Mouse (Mus musculus): Measurements from ENCODE around the gene Rer1. TPM values are rescaled to one million over a fixed set of nuclear protein-coding genes. Genes with fewer than 3 reads are reported as not detected.

The Rer1 gene
- polyA plus RNA-seq, 1 experiment from 2014 or later, result 130 TPM

DNA sequence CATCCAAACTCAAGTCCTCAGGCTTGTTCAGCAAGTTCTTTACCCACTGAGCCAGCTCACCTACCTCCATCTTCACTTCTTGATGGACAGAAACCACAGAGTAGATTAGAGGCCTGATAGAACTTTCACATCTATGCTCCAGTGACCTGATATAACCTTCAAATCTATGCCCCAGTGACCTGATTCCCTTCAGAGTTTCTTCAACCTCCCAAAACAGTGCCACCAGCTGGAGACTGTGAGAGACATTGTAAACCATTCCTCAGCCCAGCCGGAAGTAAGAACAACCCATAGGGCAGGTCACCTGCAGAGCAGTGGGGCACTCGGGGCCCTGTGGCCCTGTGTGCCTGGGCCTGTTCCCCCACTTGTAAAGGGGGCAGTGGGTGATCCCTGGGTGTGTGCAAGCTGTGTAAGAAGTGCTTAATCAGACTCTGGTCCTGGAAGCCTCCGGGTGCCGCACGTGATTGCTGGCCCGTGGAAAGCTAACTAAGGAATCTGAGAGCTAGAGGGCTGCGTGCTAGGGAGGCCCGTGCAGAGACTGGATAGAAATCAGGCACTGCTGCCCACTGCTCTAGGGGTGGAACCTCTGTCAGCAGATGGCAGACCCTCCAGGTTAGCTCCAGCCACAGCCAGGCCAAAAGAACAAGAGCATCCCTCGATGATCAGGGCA lies 37.8 kb upstream of the Rer1 start:
- H3K4me2 ChIP-seq (replicated peaks), result no peak overlapping the region
- ATAC-seq (ENCODE audit: low FRiP score), result no peak
- H3K36me3 ChIP-seq, result no peaks in the 10 kb centered on the region
- H3K4me1 ChIP-seq, result peaks cover 43% of the 10 kb centered on the region
- no peak overlapping the region for H3K9ac ChIP-seq
- no peak overlapping the region for H3K4me3 ChIP-seq
- 77% methylated on average over 9 of the region's 9 CpGs for WGBS
- no peak overlapping the region for H3K27ac ChIP-seq
- H3K9me3 ChIP-seq (replicated peaks), result no peaks in the 10 kb centered on the region
- no peaks in the 10 kb centered on the region for H3K27me3 ChIP-seq

DNA sequence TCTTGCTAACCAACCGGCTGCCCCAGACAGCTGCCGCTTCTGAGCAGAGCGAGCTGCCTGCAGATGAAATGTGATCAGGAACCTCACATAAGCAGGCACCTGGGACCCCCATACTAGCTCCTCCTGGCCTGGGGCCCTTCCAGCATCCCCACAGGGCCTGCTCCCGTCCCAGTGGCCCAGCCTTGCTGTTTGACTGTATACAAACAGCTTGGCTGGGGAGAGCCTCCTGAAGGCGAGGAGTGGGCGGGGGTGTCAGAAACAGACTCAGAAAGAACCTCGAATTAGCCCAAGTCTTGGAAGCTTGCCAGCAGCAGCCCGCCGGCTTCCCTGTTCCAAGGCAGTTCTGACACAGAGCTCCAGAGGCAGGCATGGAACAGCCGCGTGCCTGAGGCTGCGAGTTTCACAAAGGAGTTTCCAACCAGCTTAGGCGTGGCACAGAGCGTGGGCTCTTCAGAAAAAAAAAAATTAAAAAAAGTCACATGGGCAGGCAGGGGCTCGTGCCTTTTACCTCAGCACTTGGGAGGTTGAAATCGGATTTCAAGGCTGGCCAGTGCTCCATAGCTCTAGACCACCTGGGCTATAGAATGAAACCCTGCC lies 36.4 kb upstream of the Rer1 start:
- Histone ChIP-seq H3K9me3 (replicated peaks) (no peaks in the 10 kb centered on the region), H3K36me3 (no peaks in the 10 kb centered on the region), H3K27me3 (no peaks in the 10 kb centered on the region), H3K4me1 (peaks cover 47% of the 10 kb centered on the region), H3K27ac (peak overlapping the region; percentile 84), H3K4me3 (no peak overlapping the region), H3K9ac (peak overlapping the region; percentile 23; the same call in 1 of the 2 replicates), H3K4me2 (replicated peaks) (0 out of 2 replicates have a peak overlapping the region, but pooled peaks have one; percentile 13)
- peak; percentile 65 for ATAC-seq (ENCODE audit: low FRiP score)
- 28% methylated on average over 16 of the region's 16 CpGs for WGBS

DNA sequence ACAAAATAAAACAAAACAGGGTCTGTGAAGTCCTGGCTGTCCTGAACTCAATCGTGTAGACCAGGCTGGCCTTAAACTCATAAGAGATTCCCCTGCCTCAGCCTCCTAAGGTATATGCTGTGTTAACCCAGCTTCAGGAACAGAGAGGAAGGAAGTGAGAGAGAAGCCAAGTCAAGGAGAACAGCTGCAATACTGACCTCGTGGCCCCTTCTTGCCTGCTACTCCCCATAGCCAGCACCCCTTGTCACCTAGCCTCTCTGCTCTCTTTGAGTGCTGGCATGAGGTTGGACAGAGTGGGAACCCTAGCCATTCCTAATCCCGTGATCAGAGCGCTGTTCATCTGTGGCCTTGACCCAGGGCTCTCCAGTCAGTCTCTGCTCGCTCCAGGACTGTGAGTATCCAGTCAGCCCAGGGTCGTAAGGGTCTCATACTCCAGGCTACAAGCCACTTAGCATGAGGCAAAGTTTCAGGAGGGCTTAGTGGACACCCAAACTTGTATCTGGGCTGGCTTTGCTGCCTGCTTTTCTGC lies 35.8 kb upstream of the Rer1 start:
- Histone ChIP-seq H3K4me3 (no peak overlapping the region), H3K27ac (peak overlapping the region; percentile 84), H3K4me1 (peaks cover 46% of the 10 kb centered on the region), H3K4me2 (replicated peaks) (no peak overlapping the region), H3K36me3 (no peaks in the 10 kb centered on the region), H3K9me3 (replicated peaks) (no peaks in the 10 kb centered on the region), H3K9ac (peak overlapping the region; percentile 23; the same call in 1 of the 2 replicates), H3K27me3 (no peaks in the 10 kb centered on the region)
- WGBS, result 87% methylated on average over 6 of the region's 6 CpGs
- ATAC-seq (ENCODE audit: low FRiP score), result 0 out of 2 replicates have a peak, but pooled peaks have one; percentile 4

DNA sequence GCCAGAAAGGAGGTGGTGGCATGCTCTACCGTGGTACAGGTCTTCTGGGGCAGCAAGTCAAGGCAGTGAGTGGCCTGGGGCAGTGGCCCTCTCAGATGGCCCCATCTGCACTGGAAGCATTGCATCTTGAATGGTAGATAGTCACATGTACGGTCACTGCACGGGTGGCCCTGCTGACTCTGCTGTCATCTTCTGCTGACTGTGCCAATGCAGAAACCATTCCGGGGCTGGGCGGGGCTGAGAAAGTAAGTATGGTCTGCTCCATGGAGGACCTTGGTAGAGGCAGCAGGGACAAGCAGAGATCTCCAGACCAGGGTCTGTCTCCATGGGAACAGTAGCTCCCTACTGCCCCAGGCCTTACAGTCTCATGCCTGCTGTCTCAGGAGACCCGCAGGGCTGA lies 35.0 kb upstream of the Rer1 start:
- H3K27me3 ChIP-seq, result no peaks in the 10 kb centered on the region
- H3K4me1 ChIP-seq, result peaks cover 44% of the 10 kb centered on the region
- no peak for ATAC-seq (ENCODE audit: low FRiP score)
- H3K4me3 ChIP-seq, result no peak overlapping the region
- no peak overlapping the region for H3K27ac ChIP-seq
- H3K9ac ChIP-seq, result no peak overlapping the region
- no peak overlapping the region for H3K4me2 ChIP-seq (replicated peaks)
- H3K9me3 ChIP-seq (replicated peaks), result no peaks in the 10 kb centered on the region
- no peaks in the 10 kb centered on the region for H3K36me3 ChIP-seq
- 87% methylated on average over 6 of the region's 6 CpGs for WGBS

DNA sequence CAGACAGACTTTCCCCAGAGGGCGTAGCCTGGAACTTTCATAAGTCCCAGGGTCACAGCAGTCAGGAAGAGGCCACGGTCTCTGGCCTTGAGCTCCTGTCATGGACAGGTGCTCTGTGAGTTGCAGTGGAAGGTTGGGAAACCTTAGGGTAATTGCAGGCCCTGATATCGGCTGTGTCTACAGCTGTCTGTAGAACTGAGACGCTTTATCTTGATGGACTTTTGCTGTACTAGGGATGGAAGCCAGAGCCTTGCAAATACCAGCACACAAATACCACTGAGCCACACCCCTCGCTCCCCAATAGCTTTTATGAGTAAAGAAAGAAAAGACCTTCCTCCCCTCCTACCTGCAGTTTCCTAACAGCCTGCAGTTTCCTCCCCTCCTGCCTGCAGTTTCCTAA lies 34.4 kb upstream of the Rer1 start:
- Histone ChIP-seq H3K36me3 (no peaks in the 10 kb centered on the region), H3K27me3 (no peaks in the 10 kb centered on the region), H3K4me1 (peaks cover 44% of the 10 kb centered on the region), H3K27ac (no peak overlapping the region), H3K9me3 (replicated peaks) (no peaks in the 10 kb centered on the region), H3K4me3 (no peak overlapping the region), H3K9ac (no peak overlapping the region), H3K4me2 (replicated peaks) (no peak overlapping the region)
- WGBS, result 81% methylated on average over 5 of the region's 5 CpGs
- ATAC-seq (ENCODE audit: low FRiP score), result no peak

DNA sequence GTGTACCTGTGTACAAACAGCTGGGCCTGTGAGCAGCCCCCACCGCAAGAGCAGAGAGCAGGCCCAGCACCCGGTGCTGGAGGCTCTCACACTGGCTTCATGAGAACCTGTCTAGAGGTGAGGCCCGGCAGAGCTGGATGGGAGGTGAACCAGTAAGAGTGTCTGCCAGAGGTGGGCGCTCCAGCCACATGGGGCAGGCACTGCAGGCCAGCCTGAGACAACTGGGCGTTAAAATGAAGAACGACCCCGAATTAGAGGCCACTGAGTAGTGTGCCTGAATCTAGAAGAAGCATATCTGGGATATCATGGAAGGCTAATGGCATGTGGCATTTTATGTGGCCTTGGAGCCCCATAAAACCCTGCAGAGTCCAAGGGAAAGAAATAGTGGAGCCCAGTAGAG lies 33.9 kb upstream of the Rer1 start:
- 84% methylated on average over 7 of the region's 7 CpGs for WGBS
- H3K4me3 ChIP-seq, result no peak overlapping the region
- peaks cover 44% of the 10 kb centered on the region for H3K4me1 ChIP-seq
- H3K27me3 ChIP-seq, result no peaks in the 10 kb centered on the region
- ATAC-seq (ENCODE audit: low FRiP score), result no peak
- no peak overlapping the region for H3K9ac ChIP-seq
- no peak overlapping the region for H3K27ac ChIP-seq
- H3K9me3 ChIP-seq (replicated peaks), result no peaks in the 10 kb centered on the region
- no peaks in the 10 kb centered on the region for H3K36me3 ChIP-seq
- no peak overlapping the region for H3K4me2 ChIP-seq (replicated peaks)

DNA sequence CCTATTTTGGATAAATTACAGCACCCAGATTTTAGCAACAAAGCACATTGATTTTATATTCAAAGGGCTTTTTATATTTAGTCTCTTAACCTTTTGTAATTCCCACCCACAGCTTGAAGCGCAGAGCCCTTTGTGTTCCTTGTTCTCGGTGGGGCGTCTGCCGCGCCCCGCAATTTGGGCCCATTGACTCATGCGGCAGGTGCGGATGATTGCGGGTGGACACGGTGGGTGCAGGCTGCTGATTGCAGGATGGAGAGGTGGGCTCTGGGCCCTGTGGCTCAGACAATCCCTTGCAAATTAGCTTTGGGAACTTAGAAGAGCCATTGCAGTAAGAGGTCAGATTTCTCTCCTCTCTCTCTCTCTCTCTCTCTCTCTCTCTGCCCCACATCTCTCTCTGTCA lies 32.1 kb upstream of the Rer1 start:
- Histone ChIP-seq H3K9me3 (replicated peaks) (no peaks in the 10 kb centered on the region), H3K4me1 (peaks cover 39% of the 10 kb centered on the region), H3K27ac (no peak overlapping the region), H3K4me2 (replicated peaks) (no peak overlapping the region), H3K27me3 (no peaks in the 10 kb centered on the region), H3K9ac (no peak overlapping the region), H3K4me3 (no peak overlapping the region), H3K36me3 (no peaks in the 10 kb centered on the region)
- no peak for ATAC-seq (ENCODE audit: low FRiP score)
- whole genome bisulfite sequencing, result 65% methylated on average over 10 of the region's 10 CpGs

DNA sequence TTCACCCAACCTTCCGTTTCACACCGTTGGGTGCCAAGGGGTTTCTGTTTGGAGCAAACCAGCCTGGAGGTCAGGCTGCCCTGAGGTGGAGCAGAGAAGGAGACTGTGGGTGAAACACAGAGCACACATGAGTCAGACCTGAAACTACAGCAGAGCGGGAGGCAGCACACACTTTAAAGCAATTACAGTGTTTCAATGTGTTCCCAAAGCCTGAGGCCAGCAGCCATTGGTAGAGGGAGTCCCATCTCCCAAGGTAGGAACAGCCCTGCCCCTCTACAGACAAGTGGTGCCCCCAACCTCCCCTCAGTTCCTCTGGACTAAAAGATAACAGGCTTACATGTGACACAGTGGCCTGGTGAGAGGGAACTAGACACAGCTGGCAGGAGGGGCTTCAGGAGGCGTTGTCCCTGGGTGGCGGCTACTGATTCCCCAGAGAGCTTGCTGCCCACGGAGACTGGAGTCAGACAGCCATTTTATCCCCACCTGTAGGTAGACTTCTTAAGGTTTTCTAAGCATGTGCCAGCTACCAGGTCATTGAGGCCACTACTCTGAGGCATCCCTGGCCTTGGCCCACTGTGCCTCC lies 31.3 kb upstream of the Rer1 start:
- H3K4me1 ChIP-seq, result peaks cover 32% of the 10 kb centered on the region
- no peak overlapping the region for H3K4me3 ChIP-seq
- H3K9me3 ChIP-seq (replicated peaks), result no peaks in the 10 kb centered on the region
- H3K36me3 ChIP-seq, result no peaks in the 10 kb centered on the region
- H3K4me2 ChIP-seq (replicated peaks), result no peak overlapping the region
- no peaks in the 10 kb centered on the region for H3K27me3 ChIP-seq
- WGBS, result 77% methylated on average over 6 of the region's 6 CpGs
- H3K27ac ChIP-seq, result no peak overlapping the region
- ATAC-seq (ENCODE audit: low FRiP score), result no peak
- H3K9ac ChIP-seq, result no peak overlapping the region

DNA sequence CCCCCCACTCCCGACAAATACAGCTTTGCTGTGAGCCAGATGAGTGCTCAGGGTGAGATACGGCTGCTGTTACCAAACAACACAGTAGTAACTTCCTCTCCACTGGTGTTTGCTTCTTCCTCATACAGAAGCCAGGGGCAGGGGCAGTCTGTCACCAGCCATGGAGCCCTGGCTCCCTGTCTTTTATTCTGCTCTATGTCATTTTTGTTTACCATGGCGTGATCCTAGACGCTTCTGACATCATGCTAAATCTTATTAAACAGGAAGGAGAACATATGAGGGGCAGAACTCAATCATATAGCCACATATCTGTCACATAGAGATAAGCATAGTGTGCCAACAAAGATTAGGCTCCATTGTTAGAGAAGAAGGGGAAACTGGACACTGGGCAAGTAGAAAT lies 30.4 kb upstream of the Rer1 start:
- H3K4me1 ChIP-seq, result peaks cover 24% of the 10 kb centered on the region
- H3K27me3 ChIP-seq, result no peaks in the 10 kb centered on the region
- no peak overlapping the region for H3K4me3 ChIP-seq
- no peaks in the 10 kb centered on the region for H3K9me3 ChIP-seq (replicated peaks)
- 83% methylated on average over 4 of the region's 4 CpGs for WGBS
- no peak overlapping the region for H3K9ac ChIP-seq
- no peak for ATAC-seq (ENCODE audit: low FRiP score)
- H3K27ac ChIP-seq, result no peak overlapping the region
- H3K36me3 ChIP-seq, result no peaks in the 10 kb centered on the region
- no peak overlapping the region for H3K4me2 ChIP-seq (replicated peaks)

DNA sequence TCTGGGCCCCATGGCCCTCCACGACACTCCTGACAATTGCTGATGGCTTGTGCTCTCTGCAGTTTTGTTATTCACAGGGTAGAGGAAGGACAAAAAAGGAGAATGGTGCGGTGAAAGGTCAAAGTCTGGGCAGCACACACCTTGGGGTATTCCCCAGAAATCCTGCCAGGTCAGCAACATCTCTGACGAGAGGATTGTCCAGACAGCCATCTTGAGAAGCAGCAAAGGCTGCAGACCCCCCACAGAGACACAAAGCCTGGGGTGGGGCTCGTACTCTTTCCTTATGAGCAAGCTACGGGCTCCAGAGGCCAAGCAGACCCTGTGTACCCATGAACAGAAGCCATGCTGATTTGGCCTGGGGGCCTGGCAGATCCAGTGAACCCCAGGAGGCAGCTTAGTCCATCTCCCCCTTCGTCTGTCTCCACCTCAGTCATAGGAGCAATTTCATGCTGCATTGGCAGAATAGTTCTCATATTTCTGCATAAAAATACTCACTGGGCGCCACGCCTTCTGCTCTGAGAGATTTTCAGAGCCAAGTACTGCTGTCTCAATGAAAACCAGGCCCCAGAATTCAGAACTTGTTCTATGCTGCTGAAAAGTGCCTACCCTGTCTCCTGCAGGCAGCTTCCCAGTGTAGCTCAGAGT lies 27.7 kb upstream of the Rer1 start:
- no peaks in the 10 kb centered on the region for H3K36me3 ChIP-seq
- H3K4me1 ChIP-seq, result peaks cover 16% of the 10 kb centered on the region
- no peak overlapping the region for H3K27ac ChIP-seq
- no peak for ATAC-seq (ENCODE audit: low FRiP score)
- WGBS, result 54% methylated on average over 8 of the region's 8 CpGs
- H3K27me3 ChIP-seq, result no peaks in the 10 kb centered on the region
- no peaks in the 10 kb centered on the region for H3K9me3 ChIP-seq (replicated peaks)
- no peak overlapping the region for H3K4me3 ChIP-seq
- no peak overlapping the region for H3K9ac ChIP-seq
- H3K4me2 ChIP-seq (replicated peaks), result no peak overlapping the region

DNA sequence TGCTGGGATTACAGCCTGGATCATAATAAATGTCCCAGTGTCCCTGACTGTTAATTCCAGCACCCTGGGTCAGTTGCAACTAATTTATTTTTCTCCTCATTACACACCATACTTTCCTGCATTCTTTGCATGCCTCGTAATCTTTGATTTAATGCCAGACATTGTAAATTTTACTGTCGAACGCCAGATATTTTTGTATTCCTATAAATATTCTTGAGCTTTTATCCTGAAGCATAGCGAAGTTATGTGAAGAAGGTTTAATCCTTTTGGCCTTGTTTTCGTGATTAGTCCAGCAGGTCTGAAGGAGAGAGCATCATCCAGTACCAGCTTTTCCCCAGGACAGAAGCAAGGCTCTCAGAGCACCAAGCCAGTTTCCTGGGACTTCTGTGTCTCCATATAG lies 23.3 kb upstream of the Rer1 start:
- Histone ChIP-seq H3K4me1 (peaks cover 6% of the 10 kb centered on the region), H3K27ac (no peak overlapping the region), H3K27me3 (no peaks in the 10 kb centered on the region), H3K9ac (no peak overlapping the region), H3K36me3 (no peaks in the 10 kb centered on the region), H3K4me2 (replicated peaks) (no peak overlapping the region), H3K4me3 (no peak overlapping the region), H3K9me3 (replicated peaks) (no peaks in the 10 kb centered on the region)
- ATAC-seq (ENCODE audit: low FRiP score), result no peak
- 88% methylated on average over 5 of the region's 5 CpGs for WGBS

DNA sequence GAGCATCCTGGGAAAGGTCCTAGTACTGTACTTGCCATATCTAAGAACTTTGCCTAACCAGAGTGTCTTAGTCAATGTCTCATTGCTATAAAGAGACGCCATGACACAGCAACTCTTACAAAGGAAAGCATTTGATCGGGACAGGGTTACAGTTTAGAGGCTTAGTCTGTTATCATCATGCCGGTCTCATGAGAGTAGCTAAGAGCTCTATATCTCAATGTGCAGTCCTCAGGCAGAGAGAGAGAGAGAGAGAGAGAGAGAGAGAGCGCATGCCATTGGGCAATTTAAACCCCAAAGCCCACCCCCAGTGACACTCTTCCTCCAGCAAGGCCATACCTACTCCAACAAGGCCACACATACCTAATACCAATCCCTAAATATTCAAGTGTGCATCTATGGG lies 21.7 kb upstream of the Rer1 start:
- Histone ChIP-seq H3K27me3 (no peaks in the 10 kb centered on the region), H3K9ac (no peak overlapping the region), H3K4me1 (no peaks in the 10 kb centered on the region), H3K4me2 (replicated peaks) (no peak overlapping the region), H3K36me3 (no peaks in the 10 kb centered on the region), H3K9me3 (replicated peaks) (no peaks in the 10 kb centered on the region), H3K4me3 (no peak overlapping the region), H3K27ac (no peak overlapping the region)
- no peak for ATAC-seq (ENCODE audit: low FRiP score)
- 94% methylated on average over 4 of the region's 4 CpGs for WGBS
